Mouse (Mus musculus) liver, embryonic 14.5 days (tissue): Measurements from ENCODE around the gene Plekha1. TPM values are rescaled to one million over a fixed set of nuclear protein-coding genes. Genes with fewer than 3 reads are reported as not detected.

Source experiments
- ATAC-seq: fragments of 200-750 bp; cut with Nextera tagmentation; 2 replicates; pipeline ENCODE4 v1.8.0; 2017; ENCODE audit warnings: moderate number of reproducible peaks, mild to moderate bottlenecking, moderate library complexity; ENCODE audit not compliant: insufficient read depth
- DNase-seq, 3 experiments: peaks; one replicate each; pipeline ENCODE4 v3.0.0-alpha.2; 2012 to 2013; ENCODE audit warnings: low read depth in 3 of 3, low spot score in 3 of 3
- H3K27ac ChIP-seq: fragments of 300-500 bp; sonication (generic); 2 replicates; pipeline ENCODE4 v1.5.1; 2014; ENCODE audit warnings: moderate library complexity, mild to moderate bottlenecking, control low read depth, inconsistent platforms
- H3K27me3 ChIP-seq: fragments of 300-500 bp; sonication (generic); 2 replicates; pipeline ENCODE4 v1.6.1; 2014; ENCODE audit warnings: mild to moderate bottlenecking, low read length, moderate library complexity; ENCODE audit not compliant: control insufficient read depth, insufficient read depth
- H3K36me3 ChIP-seq: fragments of 300-500 bp; sonication (generic); replicated peaks from 2 replicates; pipeline ENCODE4 v1.6.1; 2014; ENCODE audit warnings: low read depth; ENCODE audit not compliant: control insufficient read depth, insufficient read depth
- H3K4me1 ChIP-seq, 2 experiments: fragments of 200-500 bp in 1 of 2; fragments of 300-500 bp in 1 of 2; sonication (generic) in 1 of 2; replicated peaks; 2 replicates each; pipeline ENCODE4 v1.6.1; 2012 to 2014; ENCODE audit warnings: antibody characterized with exemption in 1 of 2, inconsistent platforms in 1 of 2, low read length in 1 of 2; ENCODE audit not compliant: control insufficient read depth in 2 of 2, insufficient read depth in 2 of 2
- H3K4me2 ChIP-seq: fragments of 300-500 bp; sonication (generic); 2 replicates; pipeline ENCODE4 v1.6.1; 2014; ENCODE audit warnings: low read depth, mild to moderate bottlenecking, control low read depth, moderate library complexity
- H3K4me3 ChIP-seq, 2 experiments: fragments of 200-500 bp in 1 of 2; fragments of 300-500 bp in 1 of 2; sonication (generic) in 1 of 2; 2 replicates each; pipeline ENCODE4 v1.5.1; 2012 to 2014; ENCODE audit warnings: low read depth in 2 of 2, low read length in 2 of 2, mild to moderate bottlenecking in 2 of 2, control low read depth in 1 of 2, inconsistent platforms in 1 of 2, moderate library complexity in 1 of 2; ENCODE audit not compliant: insufficient read depth in 1 of 2
- H3K9ac ChIP-seq: fragments of 300-500 bp; sonication (generic); replicated peaks from 2 replicates; pipeline ENCODE4 v1.6.1; 2014; ENCODE audit warnings: mild to moderate bottlenecking, control low read depth, moderate library complexity
- H3K9me3 ChIP-seq: fragments of 300-500 bp; sonication (generic); 2 replicates; pipeline ENCODE4 v1.6.1; 2016; ENCODE audit warnings: low read length, mixed read lengths; ENCODE audit not compliant: control insufficient read depth
- CTCF ChIP-seq: IDR thresholded peaks from 2 replicates; pipeline ENCODE4 v1.5.1; 2016; ENCODE audit warnings: antibody characterized with exemption, low read depth, control low read depth
- EP300 ChIP-seq: IDR thresholded peaks from 2 replicates; pipeline ENCODE4 v1.6.1; 2016; ENCODE audit warnings: antibody characterized with exemption, low read depth
- WGBS: fragments of 180-500 bp; shearing (Covaris S2); extraction: QIAGEN DNeasy Blood & Tissue Kit; methylation state at CpG from one replicate; pipeline ENCODE4 v1.1.7; 2014; ENCODE audit not compliant: insufficient replicate concordance; 5-methylcytosine and 5-hydroxymethylcytosine counted together
- polyA plus RNA-seq, 2 experiments: library from polyadenylated mRNA; depleted of rRNA in 1 of 2; stranded (reverse) in 1 of 2; unstranded in 1 of 2; fragments of >200 nt; fragmentation: Nextera tagmentation in 1 of 2; extraction: Ambion mirVana in 1 of 2; gene quantifications; 2 replicates each; pipeline versions ENCODE4 v1.2.1 to v1.2.3; 2012 to 2014

The Plekha1 gene
- polyA plus RNA-seq, 2 experiments: 5.0 to 7.1 TPM

DNA sequence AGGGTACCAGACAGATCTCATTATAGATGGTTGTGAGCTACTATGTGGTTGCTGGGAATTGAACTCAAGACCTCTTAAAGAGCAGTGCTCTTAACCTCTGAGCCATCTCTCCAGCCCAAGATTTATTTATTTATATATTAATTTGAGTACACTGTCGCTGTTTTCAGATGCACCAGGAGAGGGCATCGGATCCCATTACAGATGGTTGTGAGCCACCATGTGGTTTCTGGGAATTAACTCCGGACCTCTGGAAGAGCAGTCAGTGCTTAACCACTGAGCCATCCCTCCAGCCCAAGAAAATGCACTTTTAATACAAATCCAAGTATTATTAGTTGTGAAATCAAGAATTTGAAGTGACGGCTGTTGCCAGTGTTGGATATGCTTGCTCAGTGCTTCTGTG, 32.8 kb downstream of the Plekha1 start:
- Histone ChIP-seq H3K27ac (no peak overlapping the region), H3K4me1 (no peaks in the 10 kb centered on the region), H3K27me3 (no peaks in the 10 kb centered on the region), H3K9ac (no peak overlapping the region), H3K9me3 (no peaks in the 10 kb centered on the region), H3K4me2 (no peak overlapping the region), H3K4me3 (no peak overlapping the region), H3K36me3 (no peaks in the 10 kb centered on the region)
- TF ChIP-seq EP300 (no peak), CTCF (0 out of 2 replicates have a peak, but pooled peaks have one; percentile 19)
- WGBS: 76% methylated on average over 4 of the region's 4 CpGs
- ATAC-seq: no peak
- DNase-seq: no peak

DNA sequence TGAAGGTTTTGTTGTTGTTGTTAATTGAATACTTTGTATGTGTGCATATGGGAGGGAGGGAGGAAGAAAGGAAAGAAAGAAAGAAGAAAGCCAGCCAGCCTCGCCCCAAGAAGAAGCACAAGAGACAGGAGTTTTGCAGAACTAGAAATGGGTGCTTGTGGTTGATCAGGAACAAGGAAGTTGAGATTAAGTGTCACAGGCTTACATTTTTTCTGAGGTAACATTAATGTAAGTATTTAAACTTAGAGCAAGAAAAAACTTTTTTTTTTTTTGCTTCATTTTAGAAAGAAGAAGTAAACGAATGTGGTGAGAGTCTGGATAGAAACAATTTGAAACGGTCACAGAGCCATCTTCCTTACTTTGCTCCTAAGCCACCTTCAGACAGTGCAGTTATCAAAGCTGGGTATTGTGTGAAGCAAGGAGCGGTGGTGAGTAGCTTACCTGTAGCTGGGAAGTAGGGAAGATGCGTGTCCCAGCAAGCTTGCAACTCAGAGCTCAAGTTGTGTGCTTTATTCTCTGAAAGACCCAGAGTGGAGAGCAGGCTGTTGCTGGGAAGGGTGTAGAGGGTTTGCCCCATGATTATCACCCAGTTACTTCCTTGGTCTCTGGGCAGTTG, 34.8 kb downstream of the Plekha1 start:
- H3K4me1 ChIP-seq: no peaks in the 10 kb centered on the region
- no peak overlapping the region for H3K4me3 ChIP-seq
- no peak overlapping the region for H3K9ac ChIP-seq
- no peak overlapping the region for H3K4me2 ChIP-seq
- whole genome bisulfite sequencing: 49% methylated on average over 5 of the region's 5 CpGs
- ATAC-seq (no peak), DNase-seq (no peak)
- TF ChIP-seq CTCF (no peak), EP300 (no peak)
- H3K36me3 ChIP-seq: no peaks in the 10 kb centered on the region
- no peaks in the 10 kb centered on the region for H3K9me3 ChIP-seq
- no peaks in the 10 kb centered on the region for H3K27me3 ChIP-seq
- no peak overlapping the region for H3K27ac ChIP-seq

DNA sequence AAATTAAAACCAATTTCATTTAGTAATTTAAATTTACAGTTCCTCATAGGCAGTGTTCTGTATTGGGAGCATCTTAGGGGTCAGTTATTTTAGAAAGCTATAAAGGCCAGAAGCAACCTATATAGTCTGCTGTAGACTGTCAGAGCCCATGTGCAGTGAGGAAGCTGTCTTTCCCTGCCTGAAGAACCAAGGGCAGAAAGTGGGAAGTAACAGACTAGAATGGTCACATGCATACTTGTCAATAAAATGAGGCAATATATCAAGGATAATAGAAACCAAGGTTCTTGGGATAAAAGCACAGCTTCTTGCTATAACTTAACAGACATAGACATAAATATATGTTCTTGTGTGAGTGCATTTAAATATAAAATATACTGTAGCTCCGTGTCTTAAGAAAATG, 37.4 kb downstream of the Plekha1 start:
- 62% methylated on average over 1 of the region's 1 CpGs for WGBS

DNA sequence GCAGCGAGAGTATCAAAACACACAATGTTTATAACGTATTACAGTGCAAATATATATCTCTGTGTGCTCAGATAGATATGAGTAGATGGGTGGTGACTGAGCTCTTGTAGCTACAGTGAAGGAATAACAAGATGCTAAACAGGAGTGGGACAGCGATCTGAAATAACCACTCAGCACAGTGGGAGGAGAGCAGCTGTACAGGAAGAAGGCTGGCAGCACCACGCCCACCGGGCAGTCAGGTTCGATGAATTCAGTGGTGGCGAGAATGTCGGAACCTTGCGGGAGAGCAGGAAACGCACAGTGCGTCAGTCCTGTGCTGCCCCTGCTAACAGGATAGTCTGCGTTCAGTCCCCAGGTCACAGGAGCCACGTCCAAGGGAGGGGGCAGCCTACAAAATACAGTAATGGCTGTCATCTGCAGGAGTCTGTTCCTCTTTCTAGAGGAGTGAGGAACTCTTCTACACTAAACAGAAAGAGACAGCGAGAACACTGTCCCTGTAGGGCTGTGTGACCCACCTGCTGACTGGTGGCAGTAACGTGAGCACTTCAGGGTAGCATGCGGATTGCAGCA, 38.0 kb downstream of the Plekha1 start:
- Histone ChIP-seq H3K27me3 (no peaks in the 10 kb centered on the region), H3K36me3 (no peaks in the 10 kb centered on the region), H3K9ac (no peak overlapping the region), H3K4me3 (no peak overlapping the region), H3K4me2 (peak overlapping the region; percentile 6; the same call in 1 of the 2 replicates), H3K9me3 (no peaks in the 10 kb centered on the region), H3K4me1 (no peaks in the 10 kb centered on the region), H3K27ac (no peak overlapping the region)
- no peak for TF ChIP-seq CTCF
- WGBS: 52% methylated on average over 16 of the region's 16 CpGs
- ATAC-seq: no peak
- DNase-seq: no peak

More for the DNA sequence above, 37.4 kb downstream of the Plekha1 start:
- H3K27ac ChIP-seq: no peak overlapping the region
- H3K4me2 ChIP-seq: no peak overlapping the region
- H3K27me3 ChIP-seq: no peaks in the 10 kb centered on the region
- DNase-seq (no peak), ATAC-seq (no peak)
- TF ChIP-seq CTCF (no peak), EP300 (no peak)
- no peak overlapping the region for H3K9ac ChIP-seq
- H3K9me3 ChIP-seq: no peaks in the 10 kb centered on the region
- H3K36me3 ChIP-seq: no peaks in the 10 kb centered on the region
- no peak overlapping the region for H3K4me3 ChIP-seq
- no peaks in the 10 kb centered on the region for H3K4me1 ChIP-seq

DNA sequence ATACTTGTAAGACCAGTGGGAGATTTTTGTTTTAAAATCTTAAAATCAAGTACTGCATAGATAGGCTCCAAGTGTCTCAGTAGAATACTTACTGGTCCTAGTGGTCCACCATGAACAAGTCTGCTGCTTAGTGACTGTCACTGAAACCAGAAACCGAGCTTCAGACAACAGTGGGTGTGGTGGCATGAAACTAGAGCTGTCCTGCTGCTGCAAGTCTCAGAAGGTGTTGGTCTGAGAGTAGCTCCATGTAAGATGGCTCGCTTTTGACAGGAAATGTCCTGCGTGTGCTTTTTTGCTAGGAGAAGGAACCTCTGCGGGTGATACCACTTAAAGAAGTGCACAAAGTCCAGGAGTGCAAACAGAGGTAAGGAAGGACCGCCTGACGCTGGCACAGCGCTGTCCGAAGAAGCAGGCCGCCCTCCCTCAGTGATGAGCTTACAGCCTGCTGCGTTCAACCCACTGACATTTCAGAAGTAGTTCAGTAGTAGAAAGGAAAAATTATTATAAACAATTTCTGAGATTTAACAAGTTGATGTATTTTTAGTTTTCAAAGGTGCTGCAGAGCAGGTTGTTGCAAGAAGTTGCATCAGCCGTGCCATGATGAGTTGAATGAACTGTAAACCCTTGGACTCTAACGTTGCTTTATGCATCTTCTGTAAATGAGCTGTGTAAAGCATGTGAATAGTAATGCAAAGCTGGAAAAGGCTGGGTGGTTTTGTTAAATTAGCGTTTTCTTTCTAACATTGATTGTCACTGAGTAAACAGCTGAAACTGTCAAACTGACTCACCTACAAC, 39.2 kb downstream of the Plekha1 start:
- TF ChIP-seq CTCF: no peak
- no peak for TF ChIP-seq EP300
- Histone ChIP-seq H3K4me3 (no peak overlapping the region), H3K36me3 (no peaks in the 10 kb centered on the region), H3K9me3 (no peaks in the 10 kb centered on the region), H3K4me1 (no peaks in the 10 kb centered on the region), H3K4me2 (no peak overlapping the region), H3K27ac (no peak overlapping the region), H3K27me3 (no peaks in the 10 kb centered on the region), H3K9ac (no peak overlapping the region)
- no peak for DNase-seq
- ATAC-seq: no peak
- 71% methylated on average over 13 of the region's 13 CpGs for WGBS
